Mouse (Mus musculus): ENCODE data around the gene Cdh16.
"Not testable (repeated sequence)": the region's sequence is repeated elsewhere in the genome, so short reads cannot be mapped to it uniquely, and the experiment has no call there.

Gene Cdh16

DNA sequence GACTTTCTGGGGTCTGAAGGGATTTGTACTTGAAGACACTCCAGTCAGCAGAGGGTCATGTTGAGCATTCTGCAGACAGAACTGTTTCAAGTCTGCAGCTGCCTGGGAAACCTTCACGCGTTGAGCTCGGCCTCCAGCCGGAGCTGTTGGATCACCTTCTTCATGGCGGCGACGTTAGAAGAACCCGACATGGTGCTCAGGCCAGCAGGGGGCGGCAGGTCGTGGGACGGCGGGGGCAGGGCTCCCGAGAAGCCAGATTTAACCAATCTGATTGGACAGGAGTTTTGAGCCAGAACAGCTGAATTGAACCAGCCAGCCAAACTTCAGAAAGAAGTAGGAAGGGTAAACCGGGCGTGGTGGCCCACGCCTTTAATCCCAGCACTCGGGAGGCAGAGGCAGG lies 46.6 kb downstream of the Cdh16 start:
- not testable (repeated sequence) for DNase-seq (ENCODE audit: low read depth in 1 of 2, low spot score in 2 of 2)

DNA sequence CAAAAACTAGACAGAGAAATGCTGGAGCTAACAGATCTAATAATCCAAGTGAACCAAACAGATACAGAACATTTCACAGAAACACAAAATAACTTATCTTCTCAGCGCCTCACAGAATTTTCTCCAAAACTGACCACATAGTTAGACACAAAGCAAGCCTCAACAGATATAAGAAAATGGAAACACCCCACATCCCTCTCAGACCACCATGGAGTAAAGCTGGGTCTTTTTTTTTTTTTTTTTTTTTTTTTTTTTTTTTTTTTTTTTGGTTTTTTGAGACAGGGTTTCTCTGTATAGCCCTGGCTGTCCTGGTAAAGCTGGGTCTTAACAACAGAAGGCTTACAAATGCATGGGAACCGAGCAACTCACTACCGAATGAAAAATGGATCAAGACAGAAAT lies 47.4 kb downstream of the Cdh16 start:
- DNase-seq (ENCODE audit: low read depth in 1 of 2, low spot score in 2 of 2): no peak

DNA sequence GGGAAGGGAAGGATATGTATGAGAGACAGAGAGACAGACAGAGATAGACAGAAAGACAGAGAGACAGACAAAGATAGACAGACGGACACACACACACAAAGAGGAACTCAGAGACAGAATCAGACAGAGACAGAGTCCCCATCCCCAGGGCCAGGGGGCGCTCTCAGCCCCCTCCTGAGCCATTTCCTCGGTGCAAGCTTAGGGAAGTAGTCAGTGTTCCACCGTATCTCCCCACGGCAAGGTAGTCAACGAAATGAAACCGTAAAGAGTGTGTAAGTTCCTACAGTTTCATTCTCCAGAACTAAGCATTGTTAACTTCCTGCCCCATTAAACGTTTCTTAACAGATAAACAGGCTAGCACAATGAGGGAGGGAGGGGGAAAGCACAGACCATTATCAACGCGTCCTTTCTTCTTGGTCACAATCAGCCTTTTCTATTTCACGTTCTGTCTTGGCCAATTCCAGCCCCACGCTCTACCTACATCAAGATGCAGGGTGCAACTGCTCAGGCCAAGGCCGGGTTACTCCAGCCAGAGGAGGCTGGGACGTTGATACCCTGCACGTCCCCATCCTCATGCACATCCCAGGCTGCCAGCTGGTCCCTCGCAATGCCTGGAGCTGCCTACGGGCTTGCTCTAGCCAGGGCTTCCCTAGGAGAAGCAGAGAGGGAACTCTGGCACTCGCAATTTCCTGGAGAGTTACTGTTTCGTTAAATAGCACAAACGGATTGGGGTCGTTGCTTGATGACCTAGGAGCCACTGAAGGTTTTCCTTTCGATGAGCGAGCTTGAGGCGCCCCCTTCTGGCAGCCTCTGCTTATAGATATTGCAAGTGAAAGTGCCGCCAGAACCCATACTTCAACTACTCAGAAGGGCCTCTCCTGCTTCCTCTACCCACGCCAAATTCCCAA lies 53.5 kb downstream of the Cdh16 start:
- peak; percentile 33 to 53 for DNase-seq (ENCODE audit: low read depth in 1 of 2, low spot score in 2 of 2)

DNA sequence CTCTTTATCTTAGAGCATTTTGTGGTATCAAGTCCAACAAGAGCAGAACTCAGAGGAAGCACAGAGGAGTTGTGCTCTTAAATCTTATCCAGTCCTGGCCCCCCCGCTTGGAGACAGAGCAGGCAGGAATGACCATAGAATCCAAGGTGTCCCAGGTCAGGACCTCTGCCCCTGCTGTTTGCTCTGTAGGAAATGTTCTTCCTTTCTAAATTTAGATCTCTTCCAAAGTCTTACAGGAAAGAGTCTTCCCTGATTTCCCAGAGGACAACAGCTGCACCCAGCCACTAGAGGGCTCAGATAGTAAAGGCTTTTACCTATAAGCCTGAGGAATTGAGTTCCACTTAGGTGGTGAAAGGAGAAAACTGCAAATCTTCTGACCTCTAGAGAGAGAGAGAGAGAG lies 54.6 kb downstream of the Cdh16 start:
- DNase-seq (ENCODE audit: low read depth in 1 of 2, low spot score in 2 of 2): no peak

DNA sequence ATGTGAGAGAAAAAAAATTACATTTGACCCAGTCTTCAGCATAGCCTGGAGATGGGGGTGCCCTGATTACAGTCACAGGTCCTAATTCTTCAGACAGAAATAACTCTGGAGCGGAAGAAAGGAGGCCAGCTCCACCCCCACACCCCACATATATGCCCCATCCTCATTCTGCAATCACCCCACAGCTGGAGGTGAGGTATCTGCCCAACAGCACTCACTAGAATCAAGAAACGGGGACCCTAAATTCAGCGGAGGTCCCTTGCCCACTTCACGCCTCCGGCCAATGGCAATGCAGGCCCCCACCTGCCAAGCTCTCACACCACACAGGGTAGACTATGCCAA lies 58.8 kb downstream of the Cdh16 start:
- no peak for DNase-seq (ENCODE audit: low read depth in 1 of 2, low spot score in 2 of 2)

DNA sequence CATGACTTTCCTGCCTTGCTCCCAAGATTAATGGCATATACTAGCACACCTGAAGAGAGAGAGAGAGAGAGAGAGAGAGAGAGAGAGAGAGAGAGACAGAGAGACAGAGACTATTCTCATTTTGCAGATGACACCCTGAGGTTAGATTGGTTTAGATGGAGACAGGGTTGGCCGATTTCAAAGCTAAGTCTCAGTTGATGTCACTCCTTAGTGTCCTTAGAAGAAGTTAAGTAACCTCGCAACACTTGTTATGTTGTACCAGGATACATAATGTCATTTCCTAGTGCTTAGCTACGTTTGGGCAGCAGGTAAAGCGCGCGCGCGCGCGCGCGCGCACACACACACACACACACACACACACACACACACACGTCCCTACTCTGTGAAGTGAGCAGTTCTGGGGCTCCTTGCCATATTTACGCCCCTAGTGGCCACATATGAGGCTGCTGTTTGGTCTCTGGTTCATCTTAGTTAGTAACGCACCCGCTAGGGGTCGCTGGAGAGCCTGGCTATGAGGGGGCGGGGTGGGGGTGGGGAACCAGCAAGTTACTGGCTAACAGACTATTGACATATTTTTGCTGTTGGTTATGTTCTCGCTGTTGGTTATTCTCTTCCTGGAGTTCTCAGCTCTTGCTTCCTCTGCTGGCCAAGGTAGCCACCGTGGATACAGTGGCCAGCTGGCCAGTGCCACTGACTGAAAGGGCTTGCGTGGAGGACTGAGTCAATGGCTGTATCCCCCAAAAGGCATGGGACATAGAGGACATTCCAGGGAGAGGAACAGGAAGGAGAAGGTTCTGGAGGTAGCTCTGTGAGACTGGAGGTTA lies 59.4 kb downstream of the Cdh16 start:
- DNase-seq (ENCODE audit: low read depth in 1 of 2, low spot score in 2 of 2): peak; percentile 21 to 68

DNA sequence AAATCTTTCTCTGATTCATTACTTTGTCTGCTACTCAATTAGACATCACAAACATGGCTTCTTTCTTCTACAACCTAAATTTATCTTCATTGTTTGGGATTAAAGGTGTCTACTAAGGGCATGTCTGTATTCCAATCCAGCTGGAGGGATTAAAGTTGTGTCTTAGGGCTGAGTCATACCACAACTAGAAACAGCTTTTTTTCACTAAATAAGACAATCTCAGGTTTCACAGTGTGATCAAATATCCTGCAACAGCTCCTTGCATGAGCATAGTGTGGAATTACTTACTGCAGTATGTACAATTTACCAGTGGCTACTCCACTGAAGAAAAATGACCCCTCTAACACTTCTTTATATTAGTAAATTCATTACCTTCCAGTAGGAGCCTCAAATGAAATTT lies 63.5 kb downstream of the Cdh16 start:
- DNase-seq (ENCODE audit: low read depth in 1 of 2, low spot score in 2 of 2): no peak

DNA sequence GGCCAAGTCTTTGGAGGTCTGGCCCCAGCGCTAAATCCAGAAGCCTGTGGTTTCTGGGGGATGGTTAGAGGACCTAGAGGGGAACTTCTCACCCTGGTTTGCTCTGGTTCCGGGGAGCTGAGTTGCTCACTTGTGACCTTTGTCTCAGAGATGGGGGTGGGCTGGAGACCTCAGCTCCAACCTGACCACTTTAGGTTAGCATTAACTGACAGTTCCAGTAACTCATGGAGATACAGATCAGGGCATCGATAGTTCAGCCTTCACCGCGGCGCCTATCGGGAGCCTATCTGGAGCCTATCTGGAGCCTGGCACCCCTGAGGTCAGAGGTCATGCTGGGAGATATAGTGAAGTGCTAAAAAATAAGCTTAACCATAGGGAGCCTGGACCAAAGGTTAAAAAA lies 67.0 kb downstream of the Cdh16 start:
- no peak for DNase-seq (ENCODE audit: low read depth in 1 of 2, low spot score in 2 of 2)

DNA sequence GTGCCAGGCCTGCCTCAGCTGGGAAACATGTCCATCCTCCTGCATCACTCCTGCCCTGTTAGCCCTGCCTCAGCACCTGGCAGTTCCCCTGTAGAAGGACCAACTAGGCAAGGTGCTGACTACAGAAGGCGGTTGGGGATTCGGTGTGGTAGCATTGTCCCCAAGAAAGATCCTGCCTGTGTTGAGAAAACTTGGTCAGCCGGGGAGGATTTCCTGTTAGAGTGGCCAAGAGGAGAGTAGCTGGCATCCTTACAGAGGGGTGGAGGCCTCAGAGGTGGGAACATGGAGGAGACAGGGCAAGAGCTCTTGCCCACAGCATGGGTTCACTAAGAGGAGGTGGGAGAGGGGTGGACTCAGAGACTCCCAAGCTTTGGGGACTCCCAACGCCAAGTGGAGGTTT lies 69.0 kb downstream of the Cdh16 start:
- DNase-seq (ENCODE audit: low read depth in 1 of 2, low spot score in 2 of 2): no peak

All from monocyte, adult 2 months (primary cell).